Mouse (Mus musculus) kidney, adult 8-10 months (tissue): ENCODE measurements around the gene Chpf2.
"Not testable (repeated sequence)": the region's sequence is repeated elsewhere in the genome, so short reads cannot be mapped to it uniquely, and the experiment has no call there.

Experiments
- DNase-seq, 2 experiments: peaks; one replicate each; pipeline ENCODE4 v3.0.0; 2022

Gene Chpf2

GRCm38 (mm10) chr5:24586547-24587199 is at the start of gene Chpf2:
Gene Chpf2 (plus strand): TSS chr5:24586741.
- peak; percentile 74 to 81 for DNase-seq

DNA sequence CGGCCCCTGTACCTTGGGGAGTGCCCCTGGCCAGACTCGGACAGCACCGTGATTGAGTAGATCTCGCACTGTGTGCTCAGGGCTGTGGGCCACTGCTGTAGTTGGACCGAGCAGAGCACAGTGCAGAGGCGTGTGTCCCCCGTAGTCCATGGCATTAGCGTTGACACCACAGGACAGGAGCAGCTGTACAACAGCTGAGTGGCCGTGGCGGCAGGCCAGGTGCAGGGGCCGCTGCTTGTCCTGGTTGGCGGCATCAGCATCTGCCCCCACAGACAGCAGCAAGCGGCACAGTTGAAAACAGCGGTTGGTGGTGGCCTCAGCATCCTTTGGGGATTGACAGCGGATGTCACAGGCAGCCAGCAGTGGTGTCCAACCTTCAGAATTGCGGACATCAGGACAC is 48.9 kb upstream of the Chpf2 start:
- no peak for DNase-seq

DNA sequence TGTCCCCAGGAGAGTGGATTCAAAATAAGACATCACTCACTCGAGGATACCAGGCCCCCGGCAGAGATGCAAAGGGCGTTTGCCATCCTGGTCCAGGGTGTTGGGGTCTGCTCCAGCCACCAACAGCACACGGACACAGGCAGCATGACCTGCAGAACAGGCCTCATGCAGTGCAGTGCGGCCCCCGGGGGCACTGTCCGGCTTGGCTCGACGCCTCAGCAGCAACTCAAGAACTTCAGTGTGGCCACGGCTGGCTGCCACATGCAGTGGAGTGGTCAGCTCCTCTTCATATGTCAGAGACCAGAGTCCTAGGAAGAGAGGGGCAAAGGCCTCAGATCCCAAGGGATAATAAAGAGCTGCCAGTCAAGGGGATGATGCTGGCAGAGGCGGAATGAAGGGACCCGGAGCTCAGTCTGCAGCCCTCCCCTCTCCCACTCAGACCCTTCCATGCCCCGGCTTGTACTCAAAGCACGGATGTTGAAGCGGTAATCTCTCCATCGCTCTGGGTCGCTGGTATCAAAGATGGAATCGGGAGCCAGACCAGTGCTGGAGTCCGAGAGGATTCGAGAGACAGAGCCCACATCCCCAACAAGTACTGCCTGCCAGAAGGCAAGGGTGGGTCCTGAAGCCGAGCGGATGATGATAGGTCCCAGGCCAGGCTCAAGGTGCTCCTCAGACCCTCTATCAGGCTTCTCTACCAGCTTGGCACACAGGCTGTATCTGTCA is 46.8 kb upstream of the Chpf2 start:
- DNase-seq: no peak

DNA sequence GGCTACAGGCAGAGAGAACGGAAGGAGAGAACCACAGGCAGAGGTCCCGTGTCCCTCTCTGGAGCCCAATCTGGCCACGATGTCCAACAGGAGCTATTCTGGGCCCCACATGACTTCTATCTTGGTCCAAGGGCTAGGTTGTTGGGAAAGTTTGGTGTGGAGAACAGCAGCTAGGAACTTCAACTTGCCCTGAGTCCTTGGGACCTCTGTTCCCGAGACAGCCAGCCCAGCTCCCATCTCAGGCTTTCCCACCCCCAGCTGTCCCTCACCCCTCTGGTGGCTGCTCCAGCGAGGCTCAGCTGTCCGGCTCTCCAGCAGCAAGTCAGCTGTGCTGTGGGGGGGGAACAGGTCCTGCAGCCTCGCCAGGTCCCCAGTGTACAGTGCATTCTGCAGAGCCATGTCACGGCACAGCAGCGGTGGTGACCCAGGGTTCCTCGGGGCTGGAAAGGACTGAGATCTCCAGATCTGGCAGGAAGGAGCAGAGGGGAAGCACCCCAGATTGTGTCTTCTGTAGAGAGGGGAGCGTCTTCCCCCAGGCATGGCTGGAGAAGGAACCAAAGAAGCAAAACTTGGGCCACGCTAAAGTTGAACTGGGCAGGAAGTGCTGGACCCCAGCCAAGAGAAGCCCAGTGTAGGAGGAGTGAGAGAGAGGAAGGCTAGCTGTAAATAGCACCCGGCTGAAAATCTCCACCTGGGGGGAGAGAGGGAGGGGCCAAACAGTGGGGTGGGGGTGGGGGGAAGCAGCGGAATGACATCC is 46.0 kb upstream of the Chpf2 start, which contains the start of gene Asb10:
Gene Asb10 (minus strand): TSS at position 592 of the 757 bp plus-strand sequence.
- peak; percentile 21 to 35 for DNase-seq

DNA sequence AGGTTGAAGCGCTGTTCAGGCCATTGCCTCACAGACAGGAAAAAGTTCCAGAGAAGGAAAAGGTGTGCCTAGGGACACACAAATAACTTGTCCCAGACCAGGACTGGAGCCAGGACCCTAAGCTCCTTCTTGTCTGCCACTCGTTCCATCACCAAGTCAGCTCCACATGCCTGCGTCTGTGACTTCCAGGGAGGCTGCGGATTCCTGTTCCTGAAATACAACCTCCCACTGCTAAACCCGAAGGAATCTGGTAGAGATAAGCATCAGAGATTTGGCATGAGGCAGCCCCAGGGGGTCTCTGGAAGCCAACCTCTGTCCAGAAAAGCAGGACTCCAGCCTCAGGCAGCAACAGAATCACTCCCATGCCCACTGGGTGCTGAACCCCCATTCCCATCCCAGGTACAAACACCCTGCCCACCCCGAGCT is 45.4 kb upstream of the Chpf2 start:
- no peak for DNase-seq

GRCm38 (mm10) chr5:24542643-24543042 is 43.9 kb upstream of the Chpf2 start:
- DNase-seq: no peak

DNA sequence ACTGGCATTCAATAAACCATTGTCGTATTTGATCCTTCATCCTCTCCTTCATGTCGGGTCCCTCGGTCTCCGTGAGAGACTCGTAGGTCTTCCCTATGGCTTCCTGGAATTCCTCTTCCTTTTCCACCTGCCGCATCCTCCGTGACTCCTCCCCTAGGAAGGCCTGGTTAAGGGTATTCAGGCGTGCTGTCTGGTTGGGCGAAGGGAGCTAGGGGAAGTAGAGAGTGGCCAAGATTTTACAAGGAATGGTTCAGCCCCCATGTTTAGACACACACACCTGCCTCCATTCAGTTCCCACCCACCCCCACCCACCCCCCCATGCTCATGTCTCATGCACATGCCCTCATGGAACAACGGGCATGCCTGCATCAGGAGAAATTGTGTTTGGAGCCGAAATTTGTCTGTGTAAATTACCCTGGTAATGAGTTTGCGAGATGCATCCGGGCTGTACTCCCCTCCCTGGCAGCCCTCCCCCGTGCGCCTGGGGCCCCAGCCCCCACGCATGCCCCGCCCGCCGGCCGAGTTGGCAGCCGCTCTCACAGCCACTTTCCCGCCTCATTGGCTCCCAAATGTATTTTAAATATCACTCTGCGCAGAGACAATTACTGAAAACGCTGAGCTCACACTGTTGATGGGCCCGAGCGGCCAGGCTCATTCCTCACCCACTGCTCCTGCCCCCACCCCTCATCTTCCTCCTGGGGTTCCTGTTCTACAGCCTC is 35.8 kb upstream of the Chpf2 start:
- peak in 1 of 2 experiments; percentile 11 for DNase-seq

DNA sequence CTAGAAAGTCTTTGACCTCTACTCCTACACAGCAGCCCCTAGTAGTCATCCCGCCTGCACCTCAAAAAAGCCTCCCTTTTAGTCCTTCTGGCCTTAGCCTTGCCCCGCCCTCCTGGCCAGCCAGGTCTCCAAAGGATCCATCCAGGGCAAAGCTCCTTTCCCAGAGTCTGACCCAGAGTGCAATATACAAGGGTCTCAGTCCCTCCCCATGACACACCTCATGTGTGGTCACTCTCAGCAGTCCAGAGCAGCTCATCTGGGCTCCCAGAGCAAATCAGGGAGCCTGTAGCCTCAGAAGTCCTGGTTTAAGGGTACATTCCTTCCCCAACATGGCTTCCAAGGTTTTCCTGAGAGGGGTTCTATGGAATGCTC is 35.2 kb upstream of the Chpf2 start:
- DNase-seq: no peak

DNA sequence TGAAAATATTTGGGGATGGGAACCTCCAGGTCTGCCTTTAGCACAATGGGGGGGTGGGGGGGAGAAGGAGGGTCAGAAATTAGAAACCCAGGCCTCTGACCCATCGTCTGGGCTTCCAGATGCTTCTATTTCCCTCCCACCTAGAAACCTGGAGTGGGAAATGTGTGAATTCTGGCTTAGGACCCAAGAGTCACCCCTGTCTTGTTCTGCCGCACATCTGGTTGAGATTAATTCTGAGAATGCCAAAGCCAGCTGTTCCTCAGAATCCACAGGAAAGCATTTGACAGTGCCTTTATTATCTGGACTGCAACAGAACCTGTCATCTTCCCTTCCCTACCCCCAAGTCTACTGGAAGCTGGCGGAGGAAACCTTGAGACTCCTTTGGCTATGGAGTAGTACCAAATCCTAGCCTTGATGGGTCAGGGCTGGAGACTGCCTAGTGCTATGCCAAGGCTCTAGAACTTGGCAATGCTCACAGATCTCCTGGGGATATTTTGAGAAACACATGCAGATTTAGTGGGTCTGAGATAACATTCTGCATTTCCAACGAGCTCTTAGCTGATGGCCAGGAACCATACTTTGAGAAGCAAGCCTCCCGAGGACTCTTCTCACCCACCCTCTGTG is 32.8 kb upstream of the Chpf2 start:
- no peak for DNase-seq

DNA sequence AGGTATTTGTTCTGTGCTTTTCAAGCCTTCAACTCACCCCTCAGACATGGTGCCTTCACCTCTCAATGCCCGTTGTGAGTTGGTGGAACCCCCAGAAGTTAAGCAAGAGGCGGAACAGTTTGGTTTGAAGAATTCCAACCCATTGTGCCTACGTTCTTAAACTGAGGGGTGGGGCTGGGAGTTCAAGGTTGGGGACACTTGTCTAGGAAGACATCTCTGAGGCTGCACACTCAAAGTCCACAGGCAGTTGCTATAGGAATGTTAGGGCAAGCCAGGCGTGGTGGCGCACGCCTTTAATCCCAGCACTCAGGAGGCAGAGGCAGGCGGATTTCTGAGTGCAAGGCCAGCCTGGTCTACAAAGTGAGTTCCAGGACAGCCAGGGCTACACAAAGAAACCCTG is 31.2 kb upstream of the Chpf2 start:
- DNase-seq: not testable (repeated sequence)

- no peak for DNase-seq
Measured at GRCm38 (mm10) chr5:24556709-24557108, 29.8 kb upstream of the Chpf2 start, which contains the start of gene 4931409K22Rik. Gene 4931409K22Rik (minus strand): TSS chr5:24556809.

- no peak for DNase-seq
Measured at GRCm38 (mm10) chr5:24575948-24576347, 10.6 kb upstream of the Chpf2 start.

DNA sequence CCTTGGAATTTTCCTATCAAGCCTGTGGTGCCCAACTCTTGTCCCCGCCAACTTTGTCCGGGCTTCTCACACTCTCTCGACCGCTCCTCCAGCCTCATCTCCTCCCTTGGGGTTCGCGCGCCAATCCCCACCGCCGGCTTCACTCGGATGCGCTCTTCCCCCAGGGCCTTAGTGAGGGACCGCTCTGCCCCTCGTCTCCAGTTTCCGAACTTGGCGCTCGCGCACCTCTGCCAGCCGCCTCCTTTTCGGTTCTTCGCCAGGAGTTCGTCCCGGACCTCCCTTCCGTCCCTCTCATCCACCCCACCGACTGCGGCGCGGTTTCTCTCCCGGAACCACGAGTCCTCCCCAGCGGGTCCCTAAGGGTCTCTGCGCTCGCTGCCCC is 9.7 kb upstream of the Chpf2 start:
- DNase-seq: no peak

GRCm38 (mm10) chr5:24577183-24577929 is 9.2 kb upstream of the Chpf2 start, which contains the start of gene Abcf2:
Gene Abcf2 (minus strand): TSS chr5:24577467.
- DNase-seq: peak; percentile 100

DNA sequence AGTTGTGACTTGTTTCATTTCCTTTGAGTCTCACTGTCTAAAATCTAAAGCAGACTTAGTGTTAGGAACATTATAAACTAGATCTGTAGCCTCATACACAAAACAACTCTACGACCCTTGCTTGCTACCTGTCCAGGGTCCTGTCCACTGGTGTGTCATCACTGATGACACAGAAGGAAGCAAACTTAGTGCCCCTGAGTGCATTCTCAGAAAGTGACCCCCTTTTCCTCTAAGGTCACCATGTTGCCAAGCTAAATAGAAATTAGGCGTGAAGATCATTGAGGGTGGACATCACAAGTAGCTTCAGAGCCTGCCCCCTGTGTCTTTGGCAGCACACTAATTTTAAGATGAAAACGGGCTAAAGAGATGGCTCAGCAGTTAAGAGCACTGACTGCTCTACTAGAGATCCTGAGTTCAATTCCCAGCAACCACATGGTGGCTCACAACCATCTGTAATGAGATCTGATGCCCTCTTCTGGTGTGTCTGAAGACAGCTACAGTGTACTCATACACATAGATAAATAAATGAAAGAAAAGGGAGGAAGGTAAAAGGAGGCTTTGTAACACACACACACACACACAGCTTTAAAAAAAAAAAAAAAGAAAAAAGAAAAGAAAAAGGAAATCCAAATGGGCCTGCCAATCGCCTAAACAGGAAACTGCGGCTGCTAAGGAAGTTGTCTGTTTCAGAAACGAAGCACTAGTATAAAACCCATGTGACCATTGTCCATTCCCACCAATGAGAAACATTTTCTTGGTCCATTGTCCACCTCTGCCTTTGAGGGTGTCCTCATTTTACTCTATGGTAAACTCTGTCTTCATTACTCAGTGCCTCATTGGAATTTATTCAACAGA is 8.2 kb upstream of the Chpf2 start:
- no peak for DNase-seq

DNA sequence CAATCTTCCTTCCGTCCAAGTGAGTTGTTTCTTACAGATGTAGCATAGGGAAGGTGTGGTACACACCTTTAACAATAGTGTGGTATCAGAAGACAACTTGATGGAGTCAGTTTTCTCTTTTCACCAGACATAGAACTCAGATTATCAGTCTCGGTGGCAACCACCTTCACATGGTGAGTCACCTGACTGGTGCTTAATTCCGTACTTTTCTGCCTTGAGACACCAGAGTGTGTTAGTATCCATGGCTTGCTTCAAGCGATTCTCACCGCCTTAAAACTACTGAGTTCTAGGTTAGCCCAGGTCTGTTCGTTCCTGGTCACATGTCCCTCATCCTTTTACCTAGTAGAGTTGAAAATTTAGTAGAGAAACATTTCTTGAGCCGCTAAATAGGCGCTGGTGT is 435 bp upstream of the Chpf2 start:
- DNase-seq: no peak

GRCm38 (mm10) chr5:24587200-24587577 is 648 bp downstream of the Chpf2 start:
- no peak for DNase-seq

GRCm38 (mm10) chr5:24589511-24590500 is 3.3 kb downstream of the Chpf2 start:
- no peak for DNase-seq

- DNase-seq: no peak
Measured at GRCm38 (mm10) chr5:24591268-24591721, 4.8 kb downstream of the Chpf2 start.
